Mouse (Mus musculus) bone marrow macrophage, adult 2 months (primary cell): ENCODE data around the gene Cped1.

ENCODE experiments used
- CTCF ChIP-seq: IDR thresholded peaks from 2 replicates; pipeline ENCODE4 v1.5.1; 2012; ENCODE audit warnings: low read depth, mild to moderate bottlenecking, low read length, moderate library complexity
- POLR2A ChIP-seq: IDR thresholded peaks from 2 replicates; pipeline ENCODE4 v1.6.1; 2012; ENCODE audit warnings: mild to moderate bottlenecking, low read depth, low read length, borderline replicate concordance

DNA sequence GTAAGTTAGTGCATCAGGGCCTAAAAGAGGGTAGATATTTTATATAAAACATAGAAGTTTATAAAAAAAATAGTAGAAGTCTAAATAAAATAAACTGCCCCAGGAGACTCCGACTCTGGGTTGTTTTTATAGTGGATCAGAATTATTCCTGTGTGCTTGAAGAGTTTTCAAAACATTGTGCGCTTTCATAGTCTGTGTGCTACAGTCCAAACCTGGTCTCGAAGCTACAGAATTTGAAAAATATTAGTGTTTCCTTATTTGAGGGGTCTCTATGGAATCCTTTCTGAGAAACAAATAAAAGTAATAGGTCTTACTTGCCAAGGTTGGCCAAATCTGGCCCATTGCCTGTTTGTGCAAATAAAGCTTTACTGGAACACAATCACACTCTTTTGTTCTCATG, 35.6 kb downstream of the Cped1 start:
- TF ChIP-seq CTCF (no peak), POLR2A (no peak)
